Mouse (Mus musculus): ENCODE results near the gene B3glct. TPM values are rescaled to one million over a fixed set of nuclear protein-coding genes. Genes with fewer than 3 reads are reported as not detected.

Gene B3glct
- total and polyA plus RNA-seq, 2 experiments, result 0.66 to 1.1 TPM

DNA sequence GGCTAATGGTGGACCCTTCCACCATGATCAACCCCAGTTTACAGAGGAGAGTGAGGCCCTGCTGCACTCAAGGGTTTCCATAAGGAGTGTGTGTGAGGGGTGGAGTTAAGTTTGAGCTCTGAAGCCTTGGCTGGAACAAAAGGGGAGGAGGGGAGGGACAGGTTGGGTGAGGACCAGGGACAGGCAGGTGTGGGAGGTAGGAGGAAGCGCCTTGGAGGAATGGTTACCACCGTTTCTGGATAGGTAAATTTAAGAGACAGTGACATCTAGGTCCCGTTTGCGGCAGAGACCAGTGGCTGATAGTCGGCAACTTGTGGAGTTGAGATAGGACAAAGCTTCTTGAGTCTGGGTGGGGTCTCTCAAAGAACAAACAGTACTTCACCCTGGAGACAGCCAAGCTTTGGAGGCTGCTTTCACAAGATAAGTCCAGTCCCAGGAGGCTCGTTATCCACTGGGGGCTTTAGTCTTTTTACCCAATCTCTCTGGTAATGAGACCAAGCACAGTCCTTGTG, 29.1 kb upstream of the B3glct start:
- H3K36me3 ChIP-seq (ENCODE audit: control insufficient read depth, insufficient read depth, low read length), result no peaks in the 10 kb centered on the region
- H3K79me2 ChIP-seq (ENCODE audit: control insufficient read depth, insufficient read depth, low read length), result no peaks in the 10 kb centered on the region
- WGBS, result 50% methylated on average over 6 of the region's 6 CpGs
- peaks cover 2% of the 10 kb centered on the region; the same call in 1 of the 2 replicates for H3K4me1 ChIP-seq (ENCODE audit: control insufficient read depth, insufficient read depth, low read length)
- H3K4me3 ChIP-seq (ENCODE audit: insufficient read depth, low read depth, low read length), result no peak overlapping the region
- no peaks in the 10 kb centered on the region; the same call in 1 of the 2 replicates for H3K27me3 ChIP-seq (ENCODE audit: control insufficient read depth, insufficient read depth, low read length)
- DNase-seq (ENCODE audit: extremely low read depth, low read depth, low spot score), result no peak
- no peak overlapping the region for H3K27ac ChIP-seq (replicated peaks; ENCODE audit: insufficient read depth, low read depth, low read length)
- no peak overlapping the region for H3K9ac ChIP-seq (ENCODE audit: low read depth, low read length)
- no peak for TF ChIP-seq CTCF (IDR thresholded peaks at IDR 0.05; ENCODE audit: low read depth, low read length)
- no peak for TF ChIP-seq POLR2A (IDR thresholded peaks at IDR 0.05; ENCODE audit: extremely low read depth, insufficient read depth, low read length)

DNA sequence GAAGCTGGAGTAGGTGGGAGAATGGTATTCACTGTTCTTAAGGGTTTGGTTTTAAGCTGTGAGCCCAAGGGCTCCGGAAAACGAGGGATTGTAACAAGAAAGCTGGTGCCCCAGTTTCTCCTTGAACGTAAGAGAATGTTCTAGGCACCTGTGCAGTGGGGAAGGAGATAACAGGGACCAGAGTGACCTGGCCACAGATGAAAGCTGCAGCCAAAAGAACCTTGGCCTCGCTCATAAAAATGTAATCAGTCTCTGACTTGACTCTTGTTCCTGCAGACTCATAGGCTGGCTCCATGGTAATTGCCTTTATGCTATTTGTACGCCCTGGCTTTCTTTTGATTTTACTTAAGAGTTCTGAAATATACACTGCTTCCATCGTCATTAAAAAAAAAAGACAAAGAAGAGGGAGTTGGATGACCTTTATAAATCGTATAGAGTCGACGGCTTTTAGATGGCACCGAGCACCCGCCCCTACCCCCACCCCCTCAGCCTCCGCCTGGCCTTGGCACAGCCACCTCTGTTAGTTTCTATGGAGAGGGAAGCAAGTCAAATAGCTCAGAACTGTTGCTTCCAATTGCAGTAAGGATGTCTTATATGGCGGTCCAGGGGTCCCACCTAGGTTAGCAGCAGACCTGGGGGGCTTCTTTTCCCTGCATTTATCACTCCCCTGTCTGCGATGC, 28.4 kb upstream of the B3glct start:
- no peak overlapping the region for H3K4me3 ChIP-seq (ENCODE audit: insufficient read depth, low read depth, low read length)
- 78% methylated on average over 14 of the region's 14 CpGs for WGBS
- H3K36me3 ChIP-seq (ENCODE audit: control insufficient read depth, insufficient read depth, low read length), result no peaks in the 10 kb centered on the region
- TF ChIP-seq CTCF (IDR thresholded peaks at IDR 0.05; ENCODE audit: low read depth, low read length) (no peak), POLR2A (IDR thresholded peaks at IDR 0.05; ENCODE audit: extremely low read depth, insufficient read depth, low read length) (no peak)
- no peaks in the 10 kb centered on the region for H3K79me2 ChIP-seq (ENCODE audit: control insufficient read depth, insufficient read depth, low read length)
- no peak for DNase-seq (ENCODE audit: extremely low read depth, low read depth, low spot score)
- no peak overlapping the region for H3K9ac ChIP-seq (ENCODE audit: low read depth, low read length)
- peaks cover 2% of the 10 kb centered on the region; the same call in 1 of the 2 replicates for H3K4me1 ChIP-seq (ENCODE audit: control insufficient read depth, insufficient read depth, low read length)
- H3K27ac ChIP-seq (replicated peaks; ENCODE audit: insufficient read depth, low read depth, low read length), result no peak overlapping the region
- H3K27me3 ChIP-seq (ENCODE audit: control insufficient read depth, insufficient read depth, low read length), result no peaks in the 10 kb centered on the region; the same call in 1 of the 2 replicates

DNA sequence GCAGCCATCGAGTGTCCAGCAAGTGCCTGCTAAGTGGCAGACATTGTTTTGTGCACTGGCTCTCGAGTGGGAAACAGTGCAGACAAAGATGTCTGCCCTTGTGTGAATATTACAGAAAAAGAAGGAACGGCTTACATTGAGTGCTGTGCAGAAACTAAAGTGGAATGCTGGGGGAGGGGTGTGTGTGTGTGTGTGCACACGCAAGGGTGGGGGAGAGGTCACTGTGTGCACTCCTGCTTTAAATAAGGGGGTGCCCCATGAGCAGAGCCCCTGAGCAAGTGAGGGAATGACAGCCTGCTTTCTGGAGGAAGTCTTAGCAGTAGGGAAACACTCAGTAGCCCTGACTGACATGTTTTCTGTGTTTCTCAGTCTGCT, 27.9 kb upstream of the B3glct start:
- WGBS, result 65% methylated on average over 4 of the region's 4 CpGs
- no peak for DNase-seq (ENCODE audit: extremely low read depth, low read depth, low spot score)
- H3K9ac ChIP-seq (ENCODE audit: low read depth, low read length), result no peak overlapping the region

DNA sequence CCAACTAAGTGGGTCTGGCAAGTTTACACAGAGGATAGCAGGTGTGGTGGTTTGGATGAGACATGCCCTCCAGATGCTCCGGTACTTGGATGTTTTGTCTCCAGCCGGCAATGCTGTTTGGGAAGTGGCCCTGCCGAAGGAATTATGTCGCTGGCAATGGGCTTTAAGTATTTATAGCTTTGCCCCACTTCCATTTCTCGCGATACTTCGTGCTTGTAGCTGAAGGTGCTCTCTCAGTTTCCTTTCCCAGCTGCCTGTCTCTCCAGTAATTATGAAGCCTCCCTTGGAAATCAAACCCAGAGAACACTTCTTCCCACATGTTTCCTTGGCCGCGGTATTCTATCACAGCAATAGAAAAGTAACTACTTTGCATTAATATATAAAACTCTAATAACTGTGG, 22.4 kb upstream of the B3glct start:
- no peaks in the 10 kb centered on the region for H3K79me2 ChIP-seq (ENCODE audit: control insufficient read depth, insufficient read depth, low read length)
- 93% methylated on average over 9 of the region's 9 CpGs for WGBS
- H3K4me3 ChIP-seq (ENCODE audit: insufficient read depth, low read depth, low read length), result no peak overlapping the region
- H3K9ac ChIP-seq (ENCODE audit: low read depth, low read length), result no peak overlapping the region
- H3K27me3 ChIP-seq (ENCODE audit: control insufficient read depth, insufficient read depth, low read length), result no peaks in the 10 kb centered on the region
- TF ChIP-seq POLR2A (IDR thresholded peaks at IDR 0.05; ENCODE audit: extremely low read depth, insufficient read depth, low read length) (no peak), CTCF (IDR thresholded peaks at IDR 0.05; ENCODE audit: low read depth, low read length) (no peak)
- no peak for DNase-seq (ENCODE audit: extremely low read depth, low read depth, low spot score)
- H3K4me1 ChIP-seq (ENCODE audit: control insufficient read depth, insufficient read depth, low read length), result no peaks in the 10 kb centered on the region
- H3K27ac ChIP-seq (replicated peaks; ENCODE audit: insufficient read depth, low read depth, low read length), result no peak overlapping the region
- H3K36me3 ChIP-seq (ENCODE audit: control insufficient read depth, insufficient read depth, low read length), result no peaks in the 10 kb centered on the region

More for the DNA sequence above, 27.9 kb upstream of the B3glct start:
- TF ChIP-seq CTCF (IDR thresholded peaks at IDR 0.05; ENCODE audit: low read depth, low read length) (no peak), POLR2A (IDR thresholded peaks at IDR 0.05; ENCODE audit: extremely low read depth, insufficient read depth, low read length) (no peak)
- H3K79me2 ChIP-seq (ENCODE audit: control insufficient read depth, insufficient read depth, low read length), result no peaks in the 10 kb centered on the region
- H3K27ac ChIP-seq (replicated peaks; ENCODE audit: insufficient read depth, low read depth, low read length), result no peak overlapping the region
- no peaks in the 10 kb centered on the region for H3K36me3 ChIP-seq (ENCODE audit: control insufficient read depth, insufficient read depth, low read length)
- no peak overlapping the region for H3K4me3 ChIP-seq (ENCODE audit: insufficient read depth, low read depth, low read length)
- H3K4me1 ChIP-seq (ENCODE audit: control insufficient read depth, insufficient read depth, low read length), result peaks cover 2% of the 10 kb centered on the region; the same call in 1 of the 2 replicates
- H3K27me3 ChIP-seq (ENCODE audit: control insufficient read depth, insufficient read depth, low read length), result no peaks in the 10 kb centered on the region; the same call in 1 of the 2 replicates

DNA sequence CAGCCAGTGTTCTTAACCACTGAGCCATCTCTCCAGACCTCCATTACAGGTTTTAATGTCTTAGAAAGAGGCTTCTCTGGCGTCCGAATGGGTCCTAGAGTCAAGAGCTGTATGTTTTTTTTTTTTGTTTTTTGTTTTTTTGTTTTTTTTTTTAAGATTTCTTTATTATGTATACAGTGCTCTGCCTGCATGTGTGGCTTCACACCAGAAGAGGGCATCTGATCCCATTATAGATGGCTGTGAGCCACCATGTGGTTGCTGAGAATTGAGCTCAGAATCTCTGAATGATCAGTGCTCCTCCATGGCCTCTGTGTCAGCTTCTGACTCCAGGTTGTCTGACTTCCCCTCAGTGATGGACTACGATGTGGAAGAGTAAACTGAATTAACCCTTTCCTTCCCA, 20.0 kb upstream of the B3glct start:
- Histone ChIP-seq H3K9ac (ENCODE audit: low read depth, low read length) (no peak overlapping the region), H3K79me2 (ENCODE audit: control insufficient read depth, insufficient read depth, low read length) (no peaks in the 10 kb centered on the region), H3K4me3 (ENCODE audit: insufficient read depth, low read depth, low read length) (no peak overlapping the region), H3K27ac (replicated peaks; ENCODE audit: insufficient read depth, low read depth, low read length) (no peak overlapping the region), H3K4me1 (ENCODE audit: control insufficient read depth, insufficient read depth, low read length) (no peaks in the 10 kb centered on the region), H3K36me3 (ENCODE audit: control insufficient read depth, insufficient read depth, low read length) (no peaks in the 10 kb centered on the region), H3K27me3 (ENCODE audit: control insufficient read depth, insufficient read depth, low read length) (no peaks in the 10 kb centered on the region)
- 49% methylated on average over 3 of the region's 3 CpGs for WGBS
- DNase-seq (ENCODE audit: extremely low read depth, low read depth, low spot score), result no peak
- TF ChIP-seq POLR2A (IDR thresholded peaks at IDR 0.05; ENCODE audit: extremely low read depth, insufficient read depth, low read length) (no peak), CTCF (IDR thresholded peaks at IDR 0.05; ENCODE audit: low read depth, low read length) (no peak)
